Mouse (Mus musculus): ENCODE measurements at regions not wholly inside any gene's neighbourhood (a gene's known extent, or its start where the extent isn't known, plus 50 kb on each side); places are given as distances from the start of the nearest gene placed in this dataset.

DNA sequence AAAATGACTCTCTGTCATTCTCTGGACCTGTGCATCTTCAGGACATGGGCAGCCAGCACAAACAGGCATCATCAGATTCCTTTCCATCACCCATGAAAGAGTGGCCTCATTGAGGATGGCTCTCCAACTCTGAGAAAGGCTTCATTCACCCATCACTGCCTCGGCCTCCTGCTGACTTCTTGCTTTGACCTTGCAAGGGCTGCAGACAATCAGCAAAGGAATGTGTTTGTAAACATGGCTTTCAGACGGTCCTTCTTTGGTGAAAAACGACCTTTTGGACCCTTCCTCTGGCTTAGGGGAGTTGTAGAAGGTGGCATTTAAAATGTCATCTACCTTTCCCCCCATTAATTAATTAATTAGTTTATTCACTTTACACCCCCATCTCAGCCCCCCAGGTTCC is 134.3 kb downstream of the Moxd1 start:
- no peak for DNase-seq

DNA sequence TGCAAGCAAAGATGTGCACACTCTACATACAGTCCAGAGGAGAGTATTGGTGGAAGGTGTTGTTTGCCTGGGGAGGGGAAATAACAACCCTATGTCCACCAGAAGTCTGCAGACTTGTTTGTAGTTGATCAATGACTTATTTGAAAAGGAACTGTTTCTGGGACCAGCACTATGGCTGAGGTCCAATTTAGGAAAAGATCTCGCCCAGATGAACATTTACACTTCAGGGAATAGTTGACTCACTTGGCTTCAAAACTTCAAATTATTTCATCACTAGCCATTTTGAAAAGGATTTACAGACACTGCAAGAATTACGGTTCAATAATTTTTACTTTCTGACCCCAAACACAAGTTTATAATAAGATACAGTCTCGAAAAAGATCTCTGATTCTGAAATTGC is 138.1 kb downstream of the Moxd1 start:
- no peak for DNase-seq

- no peak for DNase-seq
Measured at GRCm38 (mm10) chr10:24365369-24365768, 142.1 kb downstream of the Moxd1 start.

DNA sequence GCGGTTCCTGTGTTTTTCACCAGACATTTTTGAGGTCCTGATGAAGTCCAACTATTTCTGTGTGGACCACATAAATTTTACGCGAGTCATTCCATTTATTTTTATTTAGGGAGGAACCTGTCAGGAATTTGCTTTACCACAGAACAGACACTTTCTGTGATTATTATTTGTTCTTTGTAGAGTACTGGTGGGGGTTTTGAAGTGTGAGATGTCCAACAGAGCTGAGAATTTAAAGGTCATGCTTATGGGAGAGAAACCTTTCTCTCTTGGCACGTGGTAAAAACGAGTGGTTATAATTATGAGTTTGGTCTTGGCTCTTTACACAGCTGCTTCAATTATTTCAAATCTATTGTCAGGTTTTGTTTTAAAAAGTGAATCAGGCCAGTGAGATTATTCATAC is 143.7 kb downstream of the Moxd1 start:
- DNase-seq = no peak

DNA sequence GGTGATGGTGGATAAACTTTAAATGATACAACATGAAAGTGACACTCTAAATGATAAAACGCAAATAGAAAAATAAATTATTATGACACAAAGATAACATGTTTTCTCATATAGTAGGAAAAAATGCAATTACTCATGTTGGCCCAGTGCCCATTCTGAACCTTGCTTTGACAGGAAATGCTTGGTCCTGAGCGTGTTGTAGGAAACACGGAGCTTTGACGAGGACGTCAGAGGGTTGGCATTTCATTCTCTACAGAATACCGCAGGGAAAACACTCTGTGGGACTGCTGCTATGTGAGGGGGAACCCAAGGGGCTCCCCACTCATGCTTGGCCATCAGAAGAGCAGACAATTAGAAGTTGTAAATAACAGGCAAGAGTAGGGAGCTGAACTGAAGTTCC is 150.6 kb downstream of the Moxd1 start:
- DNase-seq = no peak

DNA sequence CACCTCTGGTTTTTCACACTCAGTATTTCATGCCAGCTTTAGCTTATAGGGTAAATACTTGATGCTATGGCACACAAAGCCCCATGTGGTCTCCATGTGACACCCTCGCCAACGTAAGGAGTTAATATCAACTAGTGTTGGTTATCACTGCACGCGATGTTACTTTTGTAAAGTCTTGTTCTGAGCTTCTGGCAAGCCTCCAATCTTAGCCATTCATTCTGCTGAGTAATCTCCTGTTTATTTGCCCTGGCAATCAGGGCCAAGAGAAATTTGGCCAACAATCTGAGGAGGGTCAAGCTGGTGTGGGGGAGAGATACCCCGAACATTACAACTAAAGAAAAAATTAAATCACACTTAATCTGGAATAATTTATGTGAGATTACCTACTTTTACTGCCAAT is 156.0 kb downstream of the Moxd1 start:
- no peak for DNase-seq

DNA sequence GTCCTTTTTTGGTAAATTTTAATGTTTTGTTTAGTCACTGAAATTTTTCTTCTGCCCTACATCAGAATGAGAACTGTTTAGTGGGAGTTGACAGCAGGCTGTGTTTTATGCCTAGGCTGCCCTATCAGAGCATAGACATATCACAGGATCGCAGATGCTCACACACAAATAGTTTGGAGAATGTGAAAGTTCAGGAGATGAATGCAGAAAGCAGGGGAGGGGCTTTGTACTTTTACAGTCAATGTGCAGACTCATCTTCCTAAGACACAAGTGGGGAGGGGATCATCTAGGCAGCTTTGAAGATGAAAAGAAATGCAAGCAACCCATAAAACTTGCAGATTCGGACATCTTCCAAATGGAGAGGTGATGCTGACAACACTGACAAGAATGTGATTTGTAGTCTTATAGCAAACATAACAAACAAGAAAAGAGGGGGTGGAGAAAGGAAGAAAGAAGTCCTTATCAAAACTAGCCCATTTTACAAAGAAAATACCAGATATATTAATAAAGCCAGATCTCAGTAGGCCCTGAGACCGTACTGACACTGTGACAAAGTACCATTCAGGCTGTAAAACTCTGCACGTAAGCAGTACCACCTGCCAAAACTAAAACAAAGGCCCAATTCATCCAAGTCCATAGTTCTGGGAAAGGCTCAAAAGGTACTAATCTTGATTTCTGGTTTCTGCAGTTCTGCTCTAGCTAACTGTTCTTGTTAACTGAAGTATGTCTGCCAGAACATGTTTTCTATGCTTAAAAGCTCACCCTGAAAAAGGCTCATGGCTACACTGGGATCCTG is 157.4 kb downstream of the Moxd1 start:
- no peak for DNase-seq

- DNase-seq = peak; percentile 40
Measured at GRCm38 (mm10) chr10:24381917-24382316, 158.6 kb downstream of the Moxd1 start.

GRCm38 (mm10) chr10:24384061-24384460 is 160.7 kb downstream of the Moxd1 start:
- DNase-seq = no peak

- DNase-seq = no peak
Measured at GRCm38 (mm10) chr10:24388229-24388628, 164.9 kb downstream of the Moxd1 start.

- DNase-seq = no peak
Measured at GRCm38 (mm10) chr10:24391039-24391438, 167.7 kb downstream of the Moxd1 start.

GRCm38 (mm10) chr10:24392066-24392465 is 168.7 kb downstream of the Moxd1 start:
- DNase-seq = no peak

DNA sequence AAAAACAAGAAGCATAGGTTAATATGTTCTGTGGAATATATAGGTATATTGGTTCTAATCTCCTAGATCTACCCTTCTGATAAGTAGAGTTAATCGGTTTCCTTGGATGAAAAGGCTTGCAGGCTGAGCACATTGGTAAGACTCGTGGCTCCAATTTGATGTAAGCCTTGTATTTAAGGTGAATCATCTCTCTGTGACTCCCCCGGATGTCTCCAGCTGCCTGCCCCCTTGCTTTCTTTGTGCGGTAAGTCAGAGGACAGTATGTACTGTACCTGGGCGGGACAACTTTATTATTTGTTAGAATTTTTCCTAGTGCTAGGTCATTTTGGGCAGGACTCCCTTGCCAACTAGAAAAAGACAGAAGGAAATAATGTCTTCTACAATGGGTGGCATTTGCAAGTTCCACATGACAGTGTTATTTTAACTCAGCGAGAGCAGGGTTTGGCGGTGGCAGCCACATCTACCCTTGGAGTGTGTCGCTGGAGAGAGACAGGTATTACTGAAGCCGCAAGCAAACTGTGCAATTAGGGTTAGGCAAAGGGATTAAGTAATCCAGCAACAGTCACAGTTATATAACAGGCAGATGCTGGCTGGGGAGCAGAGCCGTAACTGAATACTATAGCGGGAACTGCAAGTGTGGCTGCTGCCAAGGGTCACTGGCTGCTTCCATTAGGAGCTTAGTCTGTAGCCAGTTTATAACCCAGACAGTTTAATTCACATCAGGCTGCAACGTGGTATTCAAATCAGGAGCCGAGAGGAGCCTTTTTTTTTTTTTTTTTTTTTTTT is 172.9 kb downstream of the Moxd1 start:
- no peak for DNase-seq

- no peak for DNase-seq
Measured at GRCm38 (mm10) chr10:24397125-24397524, 173.8 kb downstream of the Moxd1 start.

DNA sequence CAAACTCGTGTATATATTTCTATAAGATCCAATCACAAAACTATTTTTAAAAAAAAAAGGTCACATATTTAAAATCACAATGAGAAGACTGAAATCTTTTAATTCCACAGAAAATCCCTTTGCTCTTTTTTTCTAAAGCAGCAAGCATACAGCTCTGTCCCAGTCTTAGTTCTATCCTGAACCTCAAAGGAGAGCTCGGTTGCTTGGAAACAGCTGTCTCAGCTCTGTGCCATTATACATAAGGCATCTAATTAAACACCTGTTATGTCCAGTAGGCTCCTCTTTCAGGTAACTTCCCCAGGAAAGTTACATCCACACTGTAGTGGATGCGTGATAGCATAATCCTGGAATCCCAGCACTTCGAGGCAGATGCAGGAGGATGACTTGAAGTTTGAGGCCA is 181.5 kb downstream of the Moxd1 start:
- DNase-seq = no peak

- DNase-seq = no peak
Measured at GRCm38 (mm10) chr10:24406953-24407352, 183.6 kb downstream of the Moxd1 start.

GRCm38 (mm10) chr10:24407411-24408227 is 184.3 kb downstream of the Moxd1 start:
- DNase-seq = no peak

- peak; percentile 38 for DNase-seq
Measured at GRCm38 (mm10) chr10:24409976-24410375, 185.3 kb upstream of the Ccn2 start.

DNA sequence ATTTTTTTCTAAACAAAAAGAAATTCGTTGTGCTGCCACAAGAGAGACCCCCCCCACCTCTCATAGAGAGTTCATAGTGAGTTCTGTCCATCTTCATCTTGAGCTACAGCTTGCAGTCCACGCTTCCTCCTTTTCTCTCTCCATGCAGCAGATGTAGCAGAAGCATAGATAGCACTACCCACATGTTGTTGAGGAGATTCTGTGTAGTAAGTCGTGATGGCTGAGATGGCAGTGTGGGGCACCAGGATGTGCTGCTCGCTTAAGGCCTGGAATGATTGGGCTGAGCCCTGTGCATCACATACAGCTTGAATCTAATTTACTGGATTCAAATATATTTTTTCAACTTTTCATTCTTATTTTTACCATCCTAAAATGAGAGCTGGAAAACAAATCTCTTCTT is 184.4 kb upstream of the Ccn2 start:
- no peak for DNase-seq

GRCm38 (mm10) chr10:24422498-24423160 is 172.6 kb upstream of the Ccn2 start:
- no peak for DNase-seq

GRCm38 (mm10) chr10:24433737-24434367 is 161.4 kb upstream of the Ccn2 start:
- DNase-seq = no peak

DNA sequence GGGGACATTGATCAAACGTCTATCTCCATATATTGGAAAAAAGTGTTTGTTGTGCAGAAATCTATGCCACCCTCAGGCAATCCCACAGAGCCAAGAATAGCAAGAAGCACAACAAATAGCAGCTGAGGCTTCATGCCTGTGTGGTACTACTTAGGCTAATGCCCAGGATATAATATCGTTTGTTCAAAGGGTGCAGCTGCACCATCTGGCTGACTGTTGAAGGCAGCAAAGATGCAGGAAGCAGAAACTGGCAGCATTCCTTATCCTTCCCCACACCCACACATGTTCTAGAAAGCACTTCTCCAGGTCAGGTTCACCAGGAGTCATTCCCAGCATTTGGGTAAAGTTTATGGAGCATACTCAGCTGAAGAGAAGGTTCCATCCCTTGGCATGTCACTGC is 158.1 kb upstream of the Ccn2 start:
- no peak for DNase-seq

Measured in thymus, postnatal 14 days (tissue).